Mouse (Mus musculus): ENCODE measurements around the gene Mgat4a. TPM values are rescaled to one million over a fixed set of nuclear protein-coding genes. Genes with fewer than 3 reads are reported as not detected.
"Not testable (repeated sequence)": the region's sequence is repeated elsewhere in the genome, so short reads cannot be mapped to it uniquely, and the experiment has no call there.

Gene Mgat4a
- polyA plus RNA-seq, 2 experiments from 2014 or later = 7.8 to 10.5 TPM

DNA sequence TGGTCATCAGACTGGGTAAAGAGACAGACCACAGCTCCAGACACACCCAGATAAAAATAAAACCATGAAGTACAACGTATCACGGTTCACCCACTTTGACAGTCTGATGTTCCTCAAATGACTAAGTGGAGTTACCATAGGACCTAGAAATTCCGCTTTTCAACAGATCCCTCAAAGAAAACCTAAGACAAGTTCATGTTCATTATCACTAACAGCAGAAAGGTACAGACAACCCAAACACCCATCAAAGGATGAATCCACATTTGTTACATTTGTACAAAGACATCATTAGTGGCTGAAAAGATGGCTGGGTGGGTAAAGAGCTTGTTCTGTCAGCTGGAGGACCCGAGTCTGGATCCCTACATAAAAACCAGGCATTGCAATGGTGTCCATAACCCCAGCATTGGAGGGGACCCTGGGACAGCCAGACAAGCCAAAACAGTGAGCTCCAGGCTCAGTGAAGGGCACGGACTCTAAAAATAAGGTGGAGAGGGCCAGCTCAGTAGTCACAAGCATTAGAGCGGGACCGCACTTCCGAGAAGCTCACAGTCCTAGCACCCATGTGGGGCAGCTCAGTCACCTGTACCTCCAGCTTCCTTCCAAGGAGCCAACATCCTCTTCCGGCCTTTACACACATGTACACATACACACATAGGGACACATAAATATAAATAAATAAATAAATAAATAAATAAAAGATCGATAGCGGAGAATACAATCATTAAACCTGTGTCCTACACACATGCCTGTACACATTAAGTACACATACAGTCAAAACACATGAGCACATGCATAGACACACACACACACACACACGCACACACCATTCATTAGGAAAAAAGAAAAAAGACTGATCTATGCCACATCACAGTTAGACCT is 8.9 kb downstream of the Mgat4a start:
- no peak for ATAC-seq

DNA sequence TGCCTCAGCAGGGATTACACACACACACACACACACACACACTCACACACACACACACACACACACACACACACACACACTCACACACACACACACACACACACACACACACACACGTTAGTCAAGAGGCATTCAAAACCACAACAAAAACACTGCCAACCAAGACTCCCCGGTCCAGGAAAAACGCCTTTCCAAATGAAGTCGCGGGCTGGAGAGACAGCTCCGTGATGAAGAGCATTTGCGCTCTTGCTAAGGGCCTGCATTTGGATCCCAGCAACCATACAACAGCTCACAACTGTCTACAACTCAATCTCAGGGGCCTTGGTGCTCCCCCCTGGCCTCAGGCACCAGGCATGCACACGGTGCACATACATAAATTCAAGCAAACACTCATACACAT is 10.8 kb downstream of the Mgat4a start:
- ATAC-seq = no peak

DNA sequence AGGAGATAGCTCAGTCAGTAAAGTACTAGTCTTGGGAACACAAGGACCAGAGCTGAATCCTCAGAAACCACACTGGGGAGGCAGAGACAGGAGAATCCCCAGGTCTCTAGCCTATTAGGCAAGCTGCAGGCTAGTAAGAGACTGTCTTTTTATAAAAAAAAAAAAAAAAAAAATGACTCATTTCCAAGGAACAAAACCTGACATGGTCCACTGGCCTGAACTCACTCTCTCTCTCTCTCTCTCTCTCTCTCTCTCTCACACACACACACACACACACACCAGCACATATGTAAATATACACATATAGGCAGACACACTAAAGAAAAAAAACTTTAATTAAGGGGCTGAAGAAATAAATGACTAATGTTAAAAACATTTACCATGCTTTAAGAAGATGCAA is 14.6 kb downstream of the Mgat4a start:
- ATAC-seq = no peak

DNA sequence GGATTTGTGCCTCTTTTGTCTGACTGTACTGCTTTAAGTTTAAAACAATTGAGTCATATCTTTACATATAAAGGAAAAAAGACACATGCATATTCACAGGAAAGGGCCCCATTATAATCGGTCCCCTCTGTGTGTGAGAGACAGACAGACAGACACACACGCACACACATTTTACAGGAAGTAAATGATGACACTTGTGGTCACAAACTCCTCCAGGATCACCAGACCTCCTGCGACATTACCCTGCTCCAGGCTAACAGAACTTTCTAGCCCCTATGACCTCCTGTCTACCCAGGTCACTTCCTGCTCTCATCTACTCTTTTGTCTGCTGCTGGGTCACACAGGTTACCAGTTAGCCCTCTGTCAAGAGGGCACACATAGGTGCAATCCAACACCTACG is 16.1 kb downstream of the Mgat4a start:
- no peak for ATAC-seq

DNA sequence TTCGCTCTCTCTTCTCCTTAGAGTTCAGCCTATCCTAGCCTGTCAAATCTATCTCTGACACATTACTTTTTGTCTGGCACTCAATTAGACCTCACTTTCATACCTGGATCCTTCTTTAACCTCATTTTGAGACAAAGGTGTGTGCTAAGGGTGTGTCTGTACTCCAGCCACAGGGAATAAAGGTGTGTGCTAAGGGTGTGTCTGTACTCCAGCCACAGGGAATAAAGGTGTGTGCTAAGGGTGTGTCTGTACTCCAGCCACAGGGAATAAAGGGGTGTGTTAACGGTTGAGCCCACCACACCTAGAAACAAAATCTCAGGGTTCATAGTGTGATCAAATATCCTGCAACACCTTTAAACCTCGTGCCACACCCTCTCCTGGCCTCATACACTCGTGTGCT is 16.7 kb downstream of the Mgat4a start:
- not testable (repeated sequence) for ATAC-seq

DNA sequence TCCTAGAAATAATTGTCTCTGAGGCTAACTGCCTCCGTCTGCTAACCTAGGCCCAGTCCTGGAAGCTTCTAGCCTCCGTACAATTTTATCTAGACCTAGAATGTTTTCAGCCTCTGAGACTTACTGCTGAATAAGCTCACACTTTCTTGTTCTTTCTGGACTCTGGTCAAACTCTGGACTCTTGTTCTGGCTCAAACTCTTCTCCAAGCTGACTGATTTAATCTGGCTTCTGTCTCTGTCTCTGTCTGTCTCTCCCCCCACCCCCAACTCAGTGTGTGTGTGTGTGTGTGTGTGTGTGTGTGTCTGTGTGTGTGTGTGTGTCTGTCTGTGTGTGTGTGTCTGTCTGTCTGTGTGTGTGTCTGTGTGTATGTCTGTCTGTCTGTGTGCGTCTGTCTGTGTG is 17.3 kb downstream of the Mgat4a start:
- not testable (repeated sequence) for ATAC-seq

DNA sequence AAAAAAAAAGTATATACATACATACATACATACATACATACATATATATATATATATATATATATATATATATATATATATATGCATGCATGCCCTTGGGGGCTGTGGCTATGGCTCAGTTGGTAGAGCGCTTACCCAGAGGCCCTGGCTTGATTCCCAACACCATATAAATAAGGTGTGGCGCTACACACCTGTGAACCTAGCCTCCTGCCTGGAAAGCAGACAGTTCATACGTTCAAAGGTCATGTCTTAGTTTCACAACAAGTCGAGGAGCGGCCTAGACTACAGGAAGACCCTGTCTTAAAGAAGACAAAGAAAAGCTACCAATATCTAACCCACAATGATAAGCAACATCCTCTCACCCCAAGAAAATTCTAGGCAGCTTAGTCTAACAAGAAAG is 18.7 kb downstream of the Mgat4a start:
- ATAC-seq = no peak

DNA sequence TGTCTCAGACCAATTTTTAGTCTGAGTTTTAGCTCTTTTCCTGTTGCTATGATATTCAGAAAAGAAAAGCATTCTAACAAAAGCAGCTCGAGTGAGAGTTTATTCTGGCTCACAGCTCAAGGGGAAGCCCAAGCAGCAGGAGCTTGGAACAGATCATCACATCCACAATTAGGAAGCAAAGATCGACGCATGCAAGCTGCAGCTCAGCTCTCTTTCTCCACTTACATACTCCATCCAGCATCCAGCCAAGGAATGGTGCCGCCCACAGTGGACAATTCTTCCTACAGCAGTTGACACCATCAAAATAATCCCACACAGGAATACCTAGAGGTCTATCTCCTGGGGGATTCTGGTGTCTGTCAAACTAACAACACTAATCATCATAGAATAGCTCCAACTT is 22.0 kb downstream of the Mgat4a start:
- no peak for ATAC-seq

DNA sequence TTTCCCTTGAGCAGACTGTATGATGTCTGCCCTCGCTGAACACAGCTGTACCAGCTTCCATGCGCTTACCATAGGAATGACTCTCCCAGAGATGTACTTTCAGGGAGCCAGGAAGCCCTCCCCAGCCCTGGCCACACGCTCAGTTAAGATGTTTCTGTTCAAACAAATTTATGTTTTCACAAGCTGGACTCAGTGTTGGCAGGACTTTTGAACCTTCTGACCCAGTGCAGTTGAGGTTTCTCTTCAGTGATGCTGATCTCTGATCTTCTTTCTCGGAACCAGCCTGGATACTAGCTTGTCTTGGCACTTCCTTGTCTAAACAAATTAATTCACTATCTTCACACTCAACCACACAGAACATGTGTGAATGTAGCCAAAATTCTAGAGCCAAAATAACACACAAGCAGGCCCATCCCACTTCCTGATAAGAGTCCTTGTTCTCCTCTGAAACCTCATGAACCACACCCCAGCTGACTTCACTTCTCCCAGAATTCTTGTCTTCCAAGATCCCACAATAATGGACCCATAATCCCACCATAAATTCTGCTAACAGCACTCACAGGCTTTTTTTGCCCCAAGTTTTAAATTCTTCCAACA is 22.6 kb downstream of the Mgat4a start:
- no peak for ATAC-seq

DNA sequence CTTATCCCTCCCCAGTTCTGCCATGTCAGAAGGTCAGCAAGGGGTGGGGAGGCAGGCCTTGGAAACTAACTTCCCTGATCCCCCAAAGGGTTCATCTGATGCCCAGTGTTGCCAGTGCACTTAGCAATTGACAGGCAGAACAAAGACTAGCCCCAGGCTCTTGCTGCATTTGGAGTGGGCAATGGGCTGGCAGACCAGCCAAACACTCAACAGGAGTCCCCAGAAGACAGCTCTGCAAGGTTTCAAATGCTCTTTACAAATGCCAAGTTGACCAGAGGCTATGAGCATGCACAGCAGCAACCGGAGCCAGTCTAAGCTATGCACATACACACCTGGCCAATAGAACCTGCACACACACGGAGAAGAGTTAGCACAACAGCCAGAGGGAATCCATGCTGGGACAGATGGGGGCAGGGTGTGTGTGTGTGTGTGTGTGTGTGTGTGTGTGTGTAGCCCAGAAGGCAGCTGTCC is 27.8 kb downstream of the Mgat4a start:
- ATAC-seq = no peak

DNA sequence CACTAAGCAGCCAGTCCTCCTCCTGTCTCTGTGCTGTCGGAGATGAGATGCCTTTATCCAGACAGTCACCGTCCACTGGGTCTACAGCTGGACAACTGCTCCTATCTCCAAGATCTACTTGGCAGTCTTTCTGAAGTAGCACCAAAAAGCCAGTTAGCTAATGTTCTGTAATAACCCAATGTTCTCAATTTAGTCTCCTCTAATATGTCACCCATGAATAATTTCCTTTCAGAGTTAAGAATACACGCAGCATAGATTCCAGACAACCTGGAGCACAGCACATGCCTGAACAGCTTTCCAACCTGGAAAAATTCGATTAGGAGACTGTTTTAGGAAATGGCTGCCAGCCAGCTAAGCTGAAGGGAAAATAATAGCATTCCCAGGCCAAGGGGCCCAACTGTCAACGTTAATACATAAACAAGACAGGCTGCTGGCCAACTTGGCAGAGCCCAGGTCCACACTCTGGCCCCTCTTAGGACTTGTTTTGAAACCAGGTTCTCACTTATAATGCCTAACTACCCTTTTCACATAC is 28.6 kb downstream of the Mgat4a start:
- ATAC-seq = no peak

DNA sequence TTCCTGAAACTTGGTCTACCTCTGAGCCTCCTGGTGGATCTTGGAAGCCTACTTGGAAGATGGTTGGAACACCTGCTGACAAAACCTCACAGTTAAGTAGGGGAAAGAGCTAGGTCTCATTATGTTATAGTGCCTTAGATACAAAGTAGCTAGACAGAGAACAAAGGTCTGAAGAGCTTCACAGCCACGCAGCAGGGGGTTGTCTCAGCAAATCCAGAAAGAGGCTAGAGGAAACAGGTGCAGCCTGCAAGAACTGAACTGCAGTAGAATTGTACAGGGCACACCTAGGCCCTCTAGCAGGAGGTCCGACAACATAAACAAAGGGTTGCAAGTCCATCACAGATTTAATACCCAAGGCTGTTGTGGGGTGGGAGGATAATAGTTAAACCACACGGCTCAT is 30.6 kb downstream of the Mgat4a start:
- no peak for ATAC-seq

DNA sequence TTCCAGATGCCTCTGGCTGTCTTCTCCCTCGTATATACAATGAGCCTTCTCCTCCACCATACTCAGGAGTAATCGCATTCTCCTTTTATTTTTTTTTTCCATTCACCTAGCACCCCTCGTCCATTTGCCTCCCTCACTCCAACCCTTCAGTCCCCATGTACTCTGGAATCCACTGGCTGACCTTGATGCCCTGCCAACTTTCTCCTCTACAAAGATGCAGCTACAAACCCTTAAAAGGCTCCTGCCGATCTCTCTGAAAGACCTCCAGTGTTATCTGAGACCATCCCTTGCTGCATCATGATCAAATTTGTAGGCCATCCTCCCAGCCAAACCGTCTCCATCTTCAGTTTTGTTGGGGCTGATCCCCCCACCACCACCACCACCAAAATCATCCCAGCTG is 31.4 kb downstream of the Mgat4a start:
- ATAC-seq = no peak

DNA sequence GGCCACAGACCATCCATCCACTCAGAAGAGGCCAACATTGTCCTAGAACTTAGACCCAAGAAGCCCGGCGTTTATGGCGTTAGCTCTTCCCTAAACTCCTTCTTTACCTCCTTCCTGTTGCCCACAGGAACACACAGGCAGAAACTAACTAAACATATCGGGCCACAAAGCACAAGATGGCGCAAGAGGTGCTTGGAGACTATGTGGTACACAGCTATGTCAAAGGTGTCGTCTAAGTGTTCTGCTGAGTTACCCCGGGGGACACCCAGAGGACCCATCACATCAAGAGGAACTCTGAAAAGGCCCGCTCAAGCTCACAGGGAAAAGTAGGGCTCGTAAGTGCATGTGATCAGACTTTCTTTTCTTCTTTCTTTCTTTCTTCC is 35.5 kb downstream of the Mgat4a start:
- ATAC-seq = no peak

DNA sequence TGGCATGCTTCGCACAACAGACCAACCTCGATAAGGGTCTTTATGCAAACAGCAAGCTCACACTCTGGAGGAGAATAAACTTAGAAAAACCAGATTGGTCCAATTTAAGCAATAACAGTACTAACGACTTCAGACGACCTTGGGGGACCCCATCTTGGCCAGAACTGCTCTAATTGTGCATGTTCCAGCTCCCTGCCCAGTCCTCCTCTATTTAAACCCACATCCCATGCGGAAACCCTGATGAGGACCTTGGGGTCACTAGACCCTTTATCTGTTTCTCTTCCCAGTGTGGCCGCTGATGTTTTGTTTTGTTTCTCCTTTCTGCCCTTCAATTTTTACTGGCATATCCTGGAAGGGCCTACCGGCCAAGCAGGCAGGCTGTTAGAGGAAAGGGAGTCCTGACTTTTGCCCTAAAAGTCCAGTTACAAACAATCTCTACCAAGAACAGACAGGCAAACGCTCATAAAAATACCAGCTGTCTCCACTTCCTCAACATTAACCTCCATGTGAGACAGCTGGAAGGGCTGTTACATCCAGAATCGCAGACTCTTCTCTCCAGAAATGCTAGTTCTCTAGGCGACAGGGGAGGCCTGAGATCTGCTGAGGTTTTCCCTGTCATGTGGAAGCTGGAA is 36.0 kb downstream of the Mgat4a start:
- ATAC-seq = no peak

DNA sequence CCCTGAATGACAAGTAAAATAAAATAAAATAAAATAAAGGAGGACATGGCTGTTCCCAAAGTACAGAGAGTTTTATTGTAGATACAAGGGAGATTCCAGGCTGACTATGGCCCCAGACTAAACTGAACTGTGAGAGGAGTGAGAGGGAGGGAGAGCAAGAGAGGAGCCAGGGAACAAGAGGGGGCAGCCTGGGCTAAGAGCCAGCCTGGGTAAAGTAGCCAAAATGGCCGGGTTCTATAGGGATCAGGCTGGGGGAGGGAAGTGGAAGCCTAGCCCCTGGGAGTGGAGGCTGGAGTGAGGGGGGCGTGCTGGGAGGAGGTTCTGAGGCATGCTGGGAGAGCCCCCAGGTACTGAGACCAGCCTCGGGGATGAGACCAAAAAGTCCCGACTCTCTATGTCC is 37.2 kb downstream of the Mgat4a start:
- ATAC-seq = no peak

DNA sequence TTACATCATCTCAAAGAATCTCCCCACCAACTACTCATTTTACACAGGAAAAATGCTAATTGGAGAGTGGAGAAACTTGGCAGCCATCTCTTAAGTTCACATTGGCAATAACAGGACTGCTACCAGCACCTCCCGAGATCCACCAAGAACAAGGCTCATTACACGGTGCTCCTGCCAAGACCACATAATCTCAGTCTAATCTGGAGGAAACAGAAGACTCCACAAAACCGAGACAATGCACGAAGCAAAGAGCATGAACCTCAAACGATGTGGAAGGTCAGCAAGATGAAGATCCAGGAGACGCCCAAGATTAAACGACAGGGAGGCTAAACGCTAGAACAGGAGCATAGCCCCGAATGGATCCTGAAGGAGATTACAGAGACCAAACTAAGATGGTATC is 38.5 kb downstream of the Mgat4a start:
- no peak for ATAC-seq

DNA sequence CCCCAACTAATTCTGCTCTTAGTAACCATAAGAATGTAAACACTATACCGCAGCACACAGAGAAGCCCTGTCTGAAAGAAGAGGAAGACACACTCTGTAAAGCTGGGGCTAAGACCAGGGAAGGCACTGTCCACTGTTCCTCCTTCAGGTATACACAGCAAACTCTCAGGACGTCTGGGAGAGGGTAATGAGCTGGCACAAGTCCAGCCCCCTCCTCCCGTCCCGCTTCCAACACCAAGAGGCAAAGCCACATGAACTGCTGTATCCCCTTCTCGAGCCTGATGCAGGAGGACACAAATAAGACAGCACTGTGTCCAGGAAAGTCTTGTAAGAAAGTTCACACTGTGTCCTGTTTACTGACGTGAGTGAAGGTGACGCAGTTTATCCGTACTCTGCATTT is 40.1 kb downstream of the Mgat4a start:
- no peak for ATAC-seq

DNA sequence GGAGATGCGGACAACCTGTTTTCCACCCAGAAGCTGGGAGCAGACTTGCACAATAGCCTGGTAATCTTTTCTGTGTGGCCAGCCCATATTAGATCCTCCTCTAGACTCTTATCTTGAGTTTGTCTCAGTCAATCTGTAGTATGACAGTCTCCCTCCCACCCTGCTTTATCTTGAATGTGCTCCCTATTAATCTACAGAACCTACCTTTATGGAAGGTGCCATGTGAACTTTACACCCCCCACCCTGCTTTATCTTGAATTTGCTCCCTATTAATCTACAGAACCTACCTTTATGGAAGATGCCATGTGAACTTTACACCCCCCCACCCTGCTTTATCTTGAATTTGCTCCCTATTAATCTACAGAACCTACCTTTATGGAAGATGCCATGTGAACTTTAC is 41.4 kb downstream of the Mgat4a start:
- ATAC-seq = not testable (repeated sequence)

DNA sequence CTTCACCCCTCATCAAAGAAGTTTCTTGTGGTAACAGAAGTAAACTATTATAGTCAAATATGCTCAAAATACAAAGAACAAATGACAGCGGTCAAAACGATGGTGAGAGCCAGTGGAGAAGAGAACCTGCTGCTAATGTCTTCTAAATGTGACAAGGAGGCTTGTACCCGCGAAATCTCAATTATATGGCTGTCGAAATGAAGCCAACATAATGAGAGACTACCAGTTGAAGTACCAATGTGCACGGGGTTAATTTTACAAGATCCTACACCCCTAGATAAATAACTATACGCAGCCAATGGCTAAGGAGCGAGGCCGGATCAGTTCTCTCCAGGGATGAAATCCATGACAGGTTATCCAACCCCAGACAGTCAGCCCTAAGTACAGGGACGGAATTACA is 41.9 kb downstream of the Mgat4a start:
- no peak for ATAC-seq

DNA sequence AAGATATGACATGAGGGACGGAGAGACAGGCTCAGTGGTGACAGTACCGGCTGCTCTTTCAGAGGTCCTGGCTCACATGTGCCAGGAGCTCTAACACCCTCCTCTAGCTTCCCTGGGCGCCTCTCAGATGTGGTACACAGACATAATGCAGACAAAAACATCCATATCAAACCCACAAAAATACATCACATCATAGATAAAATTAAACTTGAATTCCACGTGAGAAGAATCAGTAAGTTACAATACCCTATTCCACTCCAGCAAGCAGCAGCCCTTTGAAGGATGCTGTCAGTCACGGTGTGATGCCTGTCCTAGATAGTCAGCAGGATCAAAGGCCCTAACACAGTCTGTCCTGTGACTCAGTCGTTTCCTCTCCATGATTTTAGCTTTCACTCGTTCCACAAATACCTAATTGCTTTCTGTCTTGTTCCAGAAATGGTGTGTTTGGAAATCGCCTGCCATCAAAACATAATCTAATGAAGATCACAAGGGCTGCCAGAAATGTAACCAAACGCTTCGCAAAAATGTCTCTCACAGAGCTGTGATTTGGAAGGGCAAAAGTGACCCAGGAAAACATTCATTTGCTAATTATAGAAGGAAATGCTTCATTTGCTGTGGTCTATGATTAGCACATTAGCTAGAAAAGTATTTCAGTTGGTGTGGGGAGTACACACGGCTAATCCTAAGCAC is 44.1 kb downstream of the Mgat4a start:
- ATAC-seq = peak; percentile 17

DNA sequence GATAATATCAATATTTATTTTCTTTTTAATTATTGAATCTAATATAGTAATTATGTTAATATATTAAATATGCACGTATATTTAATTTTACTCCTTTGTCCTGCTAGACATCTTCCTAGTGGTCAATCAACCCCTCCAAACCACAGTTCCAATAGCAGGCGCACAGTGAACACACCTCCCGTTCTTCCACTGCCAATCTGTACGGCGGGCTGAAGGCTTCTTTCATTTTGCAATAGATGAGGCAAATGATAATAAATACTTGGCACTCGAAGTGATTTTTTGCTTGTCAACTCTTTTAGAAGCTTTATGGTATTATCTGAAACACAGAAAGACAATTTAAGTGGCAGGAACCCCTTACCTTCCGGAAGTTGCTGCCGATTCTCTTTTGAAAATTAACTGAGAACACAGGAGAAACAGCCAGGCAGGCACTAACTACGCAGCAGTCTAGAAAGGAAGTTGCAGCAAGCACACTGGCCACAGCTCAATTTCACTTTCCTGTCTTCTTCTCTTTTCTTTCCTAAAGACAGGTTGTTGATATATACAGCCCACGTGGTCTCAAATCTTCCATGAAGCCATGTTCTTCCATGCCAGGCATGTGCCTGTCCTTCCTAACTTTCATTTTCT is 45.0 kb downstream of the Mgat4a start:
- peak; percentile 74 for ATAC-seq

DNA sequence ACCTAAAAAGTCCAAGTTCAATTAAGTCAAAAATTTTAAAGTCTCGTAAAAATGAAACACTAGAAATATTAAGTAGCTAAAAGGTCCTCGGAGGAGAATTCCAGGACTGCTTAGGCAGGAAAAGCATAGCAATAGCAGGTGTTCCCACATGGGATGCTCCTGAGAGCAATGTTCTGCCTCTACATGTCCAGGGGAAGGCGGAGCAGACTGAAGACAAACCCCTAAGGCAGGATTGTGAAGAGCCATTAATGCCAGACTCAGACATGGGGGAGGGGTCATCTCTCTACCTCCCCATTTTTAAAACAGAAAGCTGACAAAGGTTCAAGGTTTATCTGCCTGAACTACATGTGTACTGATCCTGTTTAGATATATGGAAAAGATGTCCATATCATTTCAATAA is 45.7 kb downstream of the Mgat4a start:
- no peak for ATAC-seq

Data from activated CD4-positive, CD25-positive, alpha-beta regulatory T cell, adult 4 months (primary cell).